Mouse (Mus musculus): ENCODE results near the gene Kcnj12. TPM values are rescaled to one million over a fixed set of nuclear protein-coding genes. Genes with fewer than 3 reads are reported as not detected.

The Kcnj12 gene
- polyA plus RNA-seq, 1 experiment from 2014 or later: not detected

DNA sequence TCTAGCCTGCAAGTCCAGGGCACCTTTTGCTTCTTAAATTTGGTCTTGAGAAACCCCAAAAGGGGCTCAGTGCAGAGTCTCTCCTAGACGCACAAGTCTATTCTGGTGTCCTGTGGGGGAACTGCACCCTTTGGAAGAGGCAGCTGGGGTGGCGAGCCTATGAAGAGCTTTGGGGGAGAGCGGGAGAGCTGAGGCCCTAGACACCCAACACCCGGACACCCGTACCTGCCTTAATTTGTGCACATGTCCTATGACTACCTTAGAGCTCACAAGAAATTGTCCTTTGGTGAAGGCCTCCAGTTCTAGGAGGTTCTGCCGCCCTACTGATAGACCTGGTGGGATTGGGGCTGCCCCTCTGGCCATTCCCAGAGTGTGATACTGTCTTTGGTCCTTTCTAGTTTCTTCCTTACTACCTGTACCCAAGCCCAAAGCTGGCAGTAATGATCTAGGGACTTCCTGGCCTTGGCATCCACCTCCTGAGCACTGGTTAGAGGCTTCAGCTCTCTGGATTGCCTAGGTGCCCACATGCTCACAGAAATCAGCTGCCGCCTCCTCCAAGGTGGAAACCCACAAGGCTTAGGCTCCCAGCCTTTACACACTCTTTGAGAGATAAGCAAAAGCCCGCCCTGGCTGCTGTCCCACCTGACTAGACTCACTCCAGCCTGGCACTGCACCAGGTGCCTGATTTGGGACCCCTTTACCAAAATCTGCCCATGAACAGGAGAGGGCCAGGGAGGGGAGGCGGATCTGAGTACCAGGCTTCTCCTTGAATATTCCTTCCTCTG, 1.2 kb downstream of the Kcnj12 start:
- peaks cover 4% of the 10 kb centered on the region; the same call in 1 of the 2 replicates for H3K4me1 ChIP-seq (ENCODE audit: insufficient read depth)
- ATAC-seq (no peak), DNase-seq (no peak)
- H3K4me3 ChIP-seq (ENCODE audit: low read depth, low read length): no peak overlapping the region
- no peaks in the 10 kb centered on the region for H3K36me3 ChIP-seq (replicated peaks; ENCODE audit: insufficient read depth, low read length)
- H3K4me2 ChIP-seq (ENCODE audit: low read depth, low read length): no peak overlapping the region
- H3K27ac ChIP-seq (ENCODE audit: low read depth): no peak overlapping the region
- no peak for TF ChIP-seq EP300 (IDR thresholded peaks at IDR 0.05; ENCODE audit: low read depth)
- TF ChIP-seq CTCF (IDR thresholded peaks at IDR 0.05; ENCODE audit: low read depth): no peak
- H3K9me3 ChIP-seq (ENCODE audit: low read length): no peaks in the 10 kb centered on the region
- peaks cover 56% of the 10 kb centered on the region for H3K27me3 ChIP-seq (ENCODE audit: insufficient read depth, low read length)
- 46% methylated on average over 9 of the region's 9 CpGs for WGBS (ENCODE audit: insufficient replicate concordance)
- H3K9ac ChIP-seq (replicated peaks): no peak overlapping the region

GRCm38 (mm10) chr11:61024388-61024787, 2.0 kb downstream of the Kcnj12 start:
- H3K27me3 ChIP-seq (ENCODE audit: insufficient read depth, low read length): peaks cover 56% of the 10 kb centered on the region

GRCm38 (mm10) chr11:61024996-61025395, 2.6 kb downstream of the Kcnj12 start:
- Histone ChIP-seq H3K27ac (ENCODE audit: low read depth) (no peak overlapping the region), H3K36me3 (replicated peaks; ENCODE audit: insufficient read depth, low read length) (no peaks in the 10 kb centered on the region), H3K4me2 (ENCODE audit: low read depth, low read length) (no peak overlapping the region), H3K4me3 (ENCODE audit: low read depth, low read length) (no peak overlapping the region), H3K27me3 (ENCODE audit: insufficient read depth, low read length) (peaks cover 56% of the 10 kb centered on the region), H3K9me3 (ENCODE audit: low read length) (no peaks in the 10 kb centered on the region), H3K4me1 (ENCODE audit: insufficient read depth) (peaks cover 4% of the 10 kb centered on the region; the same call in 1 of the 2 replicates), H3K9ac (replicated peaks) (no peak overlapping the region)
- WGBS (ENCODE audit: insufficient replicate concordance): 66% methylated on average over 6 of the region's 6 CpGs
- DNase-seq: no peak
- no peak for TF ChIP-seq CTCF (IDR thresholded peaks at IDR 0.05; ENCODE audit: low read depth)
- TF ChIP-seq EP300 (IDR thresholded peaks at IDR 0.05; ENCODE audit: low read depth): no peak
- no peak for ATAC-seq

More at GRCm38 (mm10) chr11:61024388-61024787, 2.0 kb downstream of the Kcnj12 start:
- Histone ChIP-seq H3K9ac (replicated peaks) (no peak overlapping the region), H3K4me2 (ENCODE audit: low read depth, low read length) (no peak overlapping the region), H3K27ac (ENCODE audit: low read depth) (no peak overlapping the region), H3K4me3 (ENCODE audit: low read depth, low read length) (no peak overlapping the region), H3K9me3 (ENCODE audit: low read length) (no peaks in the 10 kb centered on the region), H3K36me3 (replicated peaks; ENCODE audit: insufficient read depth, low read length) (no peaks in the 10 kb centered on the region), H3K4me1 (ENCODE audit: insufficient read depth) (peaks cover 4% of the 10 kb centered on the region; the same call in 1 of the 2 replicates)
- ATAC-seq: no peak
- 68% methylated on average over 6 of the region's 6 CpGs for WGBS (ENCODE audit: insufficient replicate concordance)
- TF ChIP-seq EP300 (IDR thresholded peaks at IDR 0.05; ENCODE audit: low read depth) (no peak), CTCF (IDR thresholded peaks at IDR 0.05; ENCODE audit: low read depth) (no peak)
- no peak for DNase-seq

DNA sequence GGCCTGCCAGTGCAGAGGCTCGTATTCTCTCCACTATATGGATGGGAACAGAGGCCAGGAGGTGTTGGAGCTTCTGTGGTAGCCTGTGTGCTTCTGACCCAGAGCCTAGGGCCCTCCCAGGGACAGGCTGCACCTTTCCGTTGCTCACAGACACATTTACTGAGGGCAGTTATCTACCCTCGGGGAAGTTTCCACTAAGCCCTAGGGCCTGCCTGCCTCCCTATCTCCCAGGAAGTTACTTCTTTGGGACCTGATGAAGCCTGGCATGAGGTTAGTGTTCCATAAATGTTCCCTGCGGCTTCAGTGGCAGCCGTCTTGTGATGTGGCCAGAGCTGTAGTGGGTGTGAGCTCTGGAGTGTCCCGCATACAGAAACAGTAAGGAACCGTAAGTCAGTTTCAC, 3.2 kb downstream of the Kcnj12 start:
- no peak for TF ChIP-seq CTCF (IDR thresholded peaks at IDR 0.05; ENCODE audit: low read depth)
- TF ChIP-seq EP300 (IDR thresholded peaks at IDR 0.05; ENCODE audit: low read depth): no peak
- no peaks in the 10 kb centered on the region for H3K9me3 ChIP-seq (ENCODE audit: low read length)
- peaks cover 52% of the 10 kb centered on the region for H3K27me3 ChIP-seq (ENCODE audit: insufficient read depth, low read length)
- H3K4me3 ChIP-seq (ENCODE audit: low read depth, low read length): no peak overlapping the region
- H3K4me1 ChIP-seq (ENCODE audit: insufficient read depth): peaks cover 4% of the 10 kb centered on the region; the same call in 1 of the 2 replicates
- 57% methylated on average over 7 of the region's 7 CpGs for WGBS (ENCODE audit: insufficient replicate concordance)
- H3K27ac ChIP-seq (ENCODE audit: low read depth): no peak overlapping the region
- ATAC-seq (no peak), DNase-seq (no peak)
- no peak overlapping the region for H3K4me2 ChIP-seq (ENCODE audit: low read depth, low read length)
- H3K9ac ChIP-seq (replicated peaks): no peak overlapping the region
- no peaks in the 10 kb centered on the region for H3K36me3 ChIP-seq (replicated peaks; ENCODE audit: insufficient read depth, low read length)

- peaks cover 4% of the 10 kb centered on the region; the same call in 1 of the 2 replicates for H3K4me1 ChIP-seq (ENCODE audit: insufficient read depth)
- no peaks in the 10 kb centered on the region for H3K9me3 ChIP-seq (ENCODE audit: low read length)
- TF ChIP-seq EP300 (IDR thresholded peaks at IDR 0.05; ENCODE audit: low read depth) (no peak), CTCF (IDR thresholded peaks at IDR 0.05; ENCODE audit: low read depth) (no peak)
- 75% methylated on average over 6 of the region's 6 CpGs for WGBS (ENCODE audit: insufficient replicate concordance)
- H3K4me3 ChIP-seq (ENCODE audit: low read depth, low read length): no peak overlapping the region
- no peak overlapping the region for H3K27ac ChIP-seq (ENCODE audit: low read depth)
- DNase-seq (no peak), ATAC-seq (no peak)
- no peaks in the 10 kb centered on the region for H3K36me3 ChIP-seq (replicated peaks; ENCODE audit: insufficient read depth, low read length)
- H3K4me2 ChIP-seq (ENCODE audit: low read depth, low read length): no peak overlapping the region
- H3K27me3 ChIP-seq (ENCODE audit: insufficient read depth, low read length): peaks cover 44% of the 10 kb centered on the region
- no peak overlapping the region for H3K9ac ChIP-seq (replicated peaks)
Measured at GRCm38 (mm10) chr11:61026381-61026780, 4.0 kb downstream of the Kcnj12 start.

- Histone ChIP-seq H3K27me3 (ENCODE audit: insufficient read depth, low read length) (peaks cover 36% of the 10 kb centered on the region), H3K9me3 (ENCODE audit: low read length) (no peaks in the 10 kb centered on the region), H3K36me3 (replicated peaks; ENCODE audit: insufficient read depth, low read length) (no peaks in the 10 kb centered on the region), H3K27ac (ENCODE audit: low read depth) (no peak overlapping the region), H3K4me1 (ENCODE audit: insufficient read depth) (peaks cover 2% of the 10 kb centered on the region; the same call in 1 of the 2 replicates), H3K4me2 (ENCODE audit: low read depth, low read length) (no peak overlapping the region), H3K4me3 (ENCODE audit: low read depth, low read length) (no peak overlapping the region), H3K9ac (replicated peaks) (no peak overlapping the region)
- no peak for DNase-seq
- TF ChIP-seq EP300 (IDR thresholded peaks at IDR 0.05; ENCODE audit: low read depth): no peak
- no peak for TF ChIP-seq CTCF (IDR thresholded peaks at IDR 0.05; ENCODE audit: low read depth)
- WGBS (ENCODE audit: insufficient replicate concordance): 85% methylated on average over 4 of the region's 4 CpGs
- ATAC-seq: no peak
Measured at GRCm38 (mm10) chr11:61027160-61027559, 4.8 kb downstream of the Kcnj12 start.

All from liver, postnatal 0 days (tissue).